Comparison of ENCODE assay signal across 11 mouse cellular contexts in the genomic region with DNA sequence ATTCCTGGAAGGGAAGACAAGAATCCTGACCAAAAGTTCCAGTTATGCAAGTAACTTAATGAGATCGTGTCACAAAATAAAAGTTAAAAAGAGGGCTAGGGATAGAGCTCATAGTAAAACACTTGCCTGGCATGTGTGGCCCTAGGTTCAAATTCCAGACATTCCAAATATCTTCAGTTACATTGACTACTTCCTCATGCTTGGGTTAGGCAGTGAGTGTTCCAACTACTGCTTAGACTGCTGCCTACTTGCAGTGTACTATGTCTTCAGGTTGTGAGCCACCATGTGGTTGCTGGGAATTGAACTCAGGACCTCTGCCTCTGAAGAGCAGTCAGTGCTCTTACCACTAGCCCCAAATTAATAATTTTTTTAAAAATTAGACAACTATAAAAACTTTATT. TPM values are rescaled to one million over a fixed set of nuclear protein-coding genes. Genes with fewer than 3 reads are reported as not detected.
A peak's percentile ranks its signal among the peaks of the same experiment; 100 is the strongest.
DNase-seq lines count a peak whose midpoint lies in the region; ATAC-seq and TF ChIP-seq lines count a peak whose summit lies in the region.
"Had no signal": no experiment of that assay in that cellular context is flagged by ENCODE, and none has a peak within 500 bp of the region (broad histone marks: within the 10 kb centered on the region; RNA-seq: fewer than 3 reads in every experiment).

No protein-coding gene starts in this region.

- TF ChIP-seq POLR2A in myocyte (IDR thresholded peaks at IDR 0.05; ENCODE audit: insufficient read length, low read depth): no peak

- peak overlapping the region; percentile 93 for H3K4me3 ChIP-seq in heart, embryonic 10.5 days
- H3K4me3 ChIP-seq in neural tube, embryonic 11.5 days (ENCODE audit: low read depth, low read length): no peak overlapping the region
- no peak overlapping the region for H3K4me3 ChIP-seq in neural tube, embryonic 15.5 days (replicated peaks)
- no peak overlapping the region for H3K4me3 ChIP-seq in intestine, embryonic 16.5 days (ENCODE audit: low read length)
- peak overlapping the region; percentile 94 for H3K4me3 ChIP-seq in myocyte

- H3ac ChIP-seq in myocyte (ENCODE audit: control insufficient read depth, insufficient read length): no peak overlapping the region

- intact Hi-C loops in heart, postnatal 14 days (cut with DNase I): no loop called here

- 0 out of 2 replicates have a peak overlapping the region, but pooled peaks have one; percentile 4 for H3K4me2 ChIP-seq in neural tube, embryonic 11.5 days (ENCODE audit: low read depth)
- H3K4me2 ChIP-seq in neural tube, embryonic 15.5 days: no peak overlapping the region
- 0 out of 2 replicates have a peak overlapping the region, but pooled peaks have one; percentile 16 for H3K4me2 ChIP-seq in intestine, embryonic 16.5 days (ENCODE audit: low read depth, low read length)
- peak overlapping the region; percentile 90 for H3K4me2 ChIP-seq in myocyte (ENCODE audit: low read depth)

- no peak overlapping the region for H3K27ac ChIP-seq in heart, embryonic 10.5 days
- H3K27ac ChIP-seq in neural tube, embryonic 11.5 days (ENCODE audit: low read depth, low read length): no peak overlapping the region
- H3K27ac ChIP-seq in neural tube, embryonic 15.5 days (replicated peaks): no peak overlapping the region
- H3K27ac ChIP-seq in intestine, embryonic 16.5 days (ENCODE audit: low read length): no peak overlapping the region
- H3K27ac ChIP-seq: hindbrain, embryonic 12.5 days; limb, embryonic 15.5 days; neural tube, embryonic 12.5 days had no signal

- peaks cover 77% of the 10 kb centered on the region for H3K79me2 ChIP-seq in myocyte (ENCODE audit: control insufficient read depth, insufficient read depth)

- H3K9ac ChIP-seq in neural tube, embryonic 11.5 days (ENCODE audit: low read length): no peak overlapping the region
- H3K9ac ChIP-seq in neural tube, embryonic 15.5 days (replicated peaks): no peak overlapping the region
- H3K9ac ChIP-seq in intestine, embryonic 16.5 days (ENCODE audit: low read depth, low read length): no peak overlapping the region
- H3K9ac ChIP-seq: hindbrain, embryonic 12.5 days; limb, embryonic 15.5 days; neural tube, embryonic 12.5 days had no signal

- H3K9me3 ChIP-seq in heart, embryonic 10.5 days: no peaks in the 10 kb centered on the region
- no peaks in the 10 kb centered on the region for H3K9me3 ChIP-seq in neural tube, embryonic 11.5 days (ENCODE audit: control insufficient read depth, low read length)
- H3K9me3 ChIP-seq in neural tube, embryonic 15.5 days (replicated peaks): no peaks in the 10 kb centered on the region
- H3K9me3 ChIP-seq in intestine, embryonic 16.5 days (ENCODE audit: control insufficient read depth, low read length): no peaks in the 10 kb centered on the region
- H3K9me3 ChIP-seq: hindbrain, embryonic 12.5 days; limb, embryonic 15.5 days; neural tube, embryonic 12.5 days had no signal

- WGBS in heart, embryonic 10.5 days: 64% methylated on average over 1 of the region's 1 CpGs
- 85% methylated on average over 1 of the region's 1 CpGs for WGBS in neural tube, embryonic 11.5 days
- whole genome bisulfite sequencing in neural tube, embryonic 15.5 days: 82% methylated on average over 1 of the region's 1 CpGs
- 52% methylated on average over 1 of the region's 1 CpGs for WGBS in intestine, embryonic 16.5 days

- no peak for ATAC-seq in neural tube, embryonic 11.5 days (ENCODE audit: insufficient read depth, low FRiP score, low TSS enrichment)
- no peak for ATAC-seq in neural tube, embryonic 15.5 days (ENCODE audit: low FRiP score)
- ATAC-seq in intestine, embryonic 16.5 days: no peak

- peaks cover 34% of the 10 kb centered on the region for H3K36me3 ChIP-seq in heart, embryonic 10.5 days
- 0 out of 2 replicates have a peak, but pooled peaks cover 2% of the 10 kb centered on the region for H3K36me3 ChIP-seq in neural tube, embryonic 11.5 days (ENCODE audit: control insufficient read depth, insufficient read depth, low read length)
- peaks cover 5% of the 10 kb centered on the region; the same call in 1 of the 2 replicates for H3K36me3 ChIP-seq in neural tube, embryonic 15.5 days
- H3K36me3 ChIP-seq in intestine, embryonic 16.5 days (ENCODE audit: control insufficient read depth, insufficient read depth, low read length): no peaks in the 10 kb centered on the region
- H3K36me3 ChIP-seq in myocyte (ENCODE audit: control insufficient read depth, insufficient read depth): peaks cover 25% of the 10 kb centered on the region

- H3K27me3 ChIP-seq in heart, embryonic 10.5 days (ENCODE audit: insufficient read depth, poor library complexity, severe bottlenecking): no peaks in the 10 kb centered on the region
- H3K27me3 ChIP-seq in neural tube, embryonic 11.5 days (ENCODE audit: control insufficient read depth, insufficient read depth, low read length): no peaks in the 10 kb centered on the region
- 0 out of 2 replicates have a peak, but pooled peaks cover 7% of the 10 kb centered on the region for H3K27me3 ChIP-seq in neural tube, embryonic 15.5 days (replicated peaks)
- no peaks in the 10 kb centered on the region for H3K27me3 ChIP-seq in intestine, embryonic 16.5 days (replicated peaks; ENCODE audit: control insufficient read depth, insufficient read depth, low read length)
- H3K27me3 ChIP-seq in myocyte (ENCODE audit: control insufficient read depth, insufficient read depth, insufficient read length): no peaks in the 10 kb centered on the region
- H3K27me3 ChIP-seq: limb, embryonic 15.5 days; neural tube, embryonic 12.5 days had no signal

- H3K4me1 ChIP-seq in heart, embryonic 10.5 days: peaks cover 4% of the 10 kb centered on the region; the same call in 1 of the 2 replicates
- peaks cover 11% of the 10 kb centered on the region for H3K4me1 ChIP-seq in neural tube, embryonic 11.5 days (ENCODE audit: control insufficient read depth, insufficient read depth, low read length)
- peaks cover 22% of the 10 kb centered on the region for H3K4me1 ChIP-seq in neural tube, embryonic 15.5 days
- H3K4me1 ChIP-seq in intestine, embryonic 16.5 days (ENCODE audit: control insufficient read depth, insufficient read depth, low read length): peaks cover 8% of the 10 kb centered on the region; the same call in 1 of the 2 replicates

- DNase-seq in heart, embryonic 10.5 days (ENCODE audit: low spot score): no peak
- DNase-seq in heart, postnatal 14 days: no peak
- no peak for DNase-seq in neural tube, embryonic 11.5 days (ENCODE audit: low spot score)
- DNase-seq in T-cell, adult 2 months (ENCODE audit: low spot score): no peak
- DNase-seq in right cerebral cortex, postnatal 14 days: no peak

TF ChIP-seq in myocyte, 11 proteins besides CTCF, POLR2A, EP300 and RAD21:
- TF ChIP-seq SRF (IDR thresholded peaks at IDR 0.05; ENCODE audit: control insufficient read depth, insufficient read length, low read depth): no peak

RNA-seq across cellular contexts. Expression of a gene that starts 2.7 kb away (rescaled TPM):
- 207 and 266 TPM in 2 replicates for polyA plus RNA-seq in heart, embryonic 10.5 days (2016; fragmentation: Nextera tagmentation; extraction: Ambion mirVana)
- total RNA-seq in heart, postnatal 14 days (2021): 10 to 100 TPM; 29.5 to 37.9 TPM
- 237 and 261 TPM in 2 replicates for polyA plus RNA-seq in neural tube, embryonic 11.5 days (2014; fragmentation: Nextera tagmentation; extraction: Ambion mirVana)
- polyA plus RNA-seq in neural tube, embryonic 15.5 days (2015; fragmentation: Nextera tagmentation; extraction: Ambion mirVana): 140 and 175 TPM in 2 replicates
- polyA plus RNA-seq in intestine, embryonic 16.5 days (2015; fragmentation: Nextera tagmentation; extraction: Ambion mirVana): 173 and 227 TPM in 2 replicates
- polyA plus RNA-seq in myocyte (2012; fragmentation: generic; extraction: Trizol): 56.9 TPM

RNA-seq across cellular contexts. Expression of a gene that starts 16.9 kb away (rescaled TPM):
- polyA plus RNA-seq in heart, embryonic 10.5 days (2016; fragmentation: Nextera tagmentation; extraction: Ambion mirVana): 285 and 415 TPM in 2 replicates
- total RNA-seq in heart, postnatal 14 days (2021): 10 to 100 TPM; 55.6 to 58.2 TPM
- 503 and 520 TPM in 2 replicates for polyA plus RNA-seq in neural tube, embryonic 11.5 days (2014; fragmentation: Nextera tagmentation; extraction: Ambion mirVana)
- 327 and 333 TPM in 2 replicates for polyA plus RNA-seq in neural tube, embryonic 15.5 days (2015; fragmentation: Nextera tagmentation; extraction: Ambion mirVana)
- 283 and 307 TPM in 2 replicates for polyA plus RNA-seq in intestine, embryonic 16.5 days (2015; fragmentation: Nextera tagmentation; extraction: Ambion mirVana)
- polyA plus RNA-seq in myocyte (2012; fragmentation: generic; extraction: Trizol): 82.8 TPM

Comparison
In these comparisons a context has a peak if more than half of its experiments do, and no peak if none do; other contexts are left out.
1. H3K4me3 ChIP-seq: peak in heart, embryonic 10.5 days (single experiment) and myocyte (single experiment); none in neural tube, embryonic 11.5 days (single experiment), neural tube, embryonic 15.5 days (single experiment) and intestine, embryonic 16.5 days (single experiment).